Mouse (Mus musculus) lung, postnatal 10 days (tissue): Measurements from ENCODE around the gene Madcam1.

Experiments
- DNase-seq: peaks from one replicate; pipeline ENCODE4 v3.0.0; 2021

Madcam1 gene

DNA sequence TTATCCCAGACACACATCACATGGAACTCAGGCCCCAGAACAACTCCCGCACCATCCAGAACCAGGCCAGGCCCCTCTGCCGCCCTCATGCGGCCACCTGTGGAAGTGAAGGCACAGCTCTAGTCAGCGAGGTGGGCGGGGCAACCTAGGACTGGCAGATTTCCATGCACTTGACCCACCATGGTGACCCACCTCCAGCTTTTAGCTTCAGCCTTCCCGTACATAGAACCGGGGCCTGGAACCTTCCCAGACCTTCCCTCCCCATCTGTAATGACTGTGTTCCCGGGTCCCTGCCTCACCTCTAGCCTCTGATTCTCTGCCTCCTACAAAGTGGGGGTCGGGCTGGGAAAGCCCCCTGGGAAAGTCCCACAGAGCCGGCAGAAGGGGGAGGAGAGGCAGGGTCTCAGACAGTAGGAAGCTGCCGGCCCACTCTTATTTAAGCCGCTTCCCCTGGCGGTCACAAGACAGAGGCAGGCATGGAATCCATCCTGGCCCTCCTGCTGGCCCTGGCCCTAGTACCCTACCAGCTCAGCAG is at the start of gene Madcam1:
Gene Madcam1 (plus strand): TSS at position 429 of the 535 bp plus-strand sequence.
- DNase-seq, result peak; percentile 77

DNA sequence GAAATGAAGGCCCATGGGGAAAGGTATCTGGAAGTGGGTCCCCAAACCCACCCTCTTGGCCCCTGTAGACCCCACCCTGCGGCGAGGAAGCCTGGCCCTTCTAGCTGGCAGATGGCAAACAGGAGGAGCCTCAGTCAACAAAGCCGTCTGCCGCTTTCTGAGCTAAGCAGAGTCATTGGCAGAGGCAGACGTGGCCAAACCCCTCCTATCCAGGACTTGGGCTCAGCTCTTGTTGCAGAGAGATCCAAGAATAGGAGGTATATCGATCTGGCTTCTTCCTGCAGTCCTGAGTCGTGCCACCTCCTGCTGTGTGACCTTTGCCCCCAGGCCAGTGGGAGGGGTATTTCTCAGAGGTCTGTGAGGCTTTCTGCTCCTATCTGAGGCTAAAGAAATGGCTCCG is 48.5 kb upstream of the Madcam1 start:
- DNase-seq, result no peak

DNA sequence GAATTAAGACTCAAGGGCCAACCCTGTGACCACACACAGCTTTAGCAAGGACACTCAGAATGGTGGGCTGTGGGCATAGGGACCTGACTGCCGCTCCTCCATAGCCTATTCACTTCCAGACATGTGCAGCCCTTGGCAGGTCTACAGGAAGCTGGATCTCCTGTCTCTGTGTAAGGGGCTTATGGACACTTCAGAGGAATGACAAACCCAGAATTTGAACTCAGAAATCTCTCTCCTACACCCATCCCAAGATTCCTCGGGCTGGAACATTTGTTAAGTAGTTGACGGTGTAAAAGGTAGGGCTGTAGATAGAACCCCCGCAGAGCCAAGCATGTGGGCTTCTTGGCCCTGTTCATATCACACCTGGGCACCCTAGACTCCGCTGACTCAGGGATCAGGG is 48.0 kb upstream of the Madcam1 start:
- DNase-seq, result no peak

DNA sequence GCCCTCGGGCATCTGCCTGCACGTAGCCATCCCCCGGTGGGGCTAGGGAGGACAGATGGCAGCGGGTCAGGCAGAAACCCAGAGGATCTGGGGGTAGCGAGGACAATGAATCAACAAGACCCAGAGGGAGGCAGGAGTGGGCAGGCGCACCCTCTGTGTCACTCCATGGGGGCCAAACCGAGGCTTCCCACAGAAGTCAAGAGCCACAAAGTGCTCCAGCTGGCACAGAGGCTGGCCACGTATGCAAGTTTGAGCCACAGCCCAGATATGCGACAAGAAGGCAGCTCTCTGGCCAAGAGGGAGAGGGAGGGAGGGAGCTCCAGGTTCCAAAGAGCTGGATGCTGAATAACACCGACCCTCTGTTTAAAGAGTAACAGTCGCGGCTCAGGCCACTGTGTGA is 40.4 kb upstream of the Madcam1 start:
- no peak for DNase-seq

DNA sequence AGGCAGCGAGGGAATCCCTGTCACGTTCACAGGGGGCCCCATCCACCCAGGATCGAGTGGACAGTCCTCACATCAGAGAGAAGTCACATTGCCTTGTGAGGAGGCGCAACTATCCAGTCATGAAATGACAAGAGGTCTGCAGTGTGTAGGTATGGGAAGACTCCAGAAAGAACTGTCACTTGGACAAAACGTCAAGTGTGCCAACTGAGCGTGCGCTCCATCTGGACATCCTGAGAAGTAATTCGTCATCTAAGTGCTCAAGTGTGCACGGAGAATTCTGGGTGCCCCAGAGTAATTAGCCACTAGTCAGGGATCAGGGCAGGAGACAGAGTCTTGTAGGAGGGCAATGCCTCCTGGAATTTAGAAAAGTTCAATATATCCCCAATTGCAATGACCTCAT is 39.0 kb upstream of the Madcam1 start:
- no peak for DNase-seq

DNA sequence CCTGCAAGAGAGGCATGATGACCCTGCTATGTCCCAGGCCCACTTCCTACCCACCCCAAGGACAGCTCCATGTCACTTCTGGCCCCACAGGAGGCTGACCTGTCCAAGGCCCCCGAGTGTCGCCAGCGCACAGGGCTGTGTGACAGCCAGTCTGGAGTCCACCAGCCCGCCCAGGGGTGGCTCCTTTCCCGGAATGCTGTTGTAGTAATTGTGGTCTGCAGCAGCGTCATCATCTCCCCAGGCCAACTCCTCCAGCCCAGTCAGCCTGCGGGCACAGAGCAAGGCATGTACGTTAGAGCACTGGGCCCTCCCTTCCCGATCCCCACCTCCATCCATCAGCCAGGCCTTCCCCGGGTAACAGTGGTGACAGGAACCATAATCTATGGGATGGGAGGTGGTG is 38.2 kb upstream of the Madcam1 start:
- no peak for DNase-seq

DNA sequence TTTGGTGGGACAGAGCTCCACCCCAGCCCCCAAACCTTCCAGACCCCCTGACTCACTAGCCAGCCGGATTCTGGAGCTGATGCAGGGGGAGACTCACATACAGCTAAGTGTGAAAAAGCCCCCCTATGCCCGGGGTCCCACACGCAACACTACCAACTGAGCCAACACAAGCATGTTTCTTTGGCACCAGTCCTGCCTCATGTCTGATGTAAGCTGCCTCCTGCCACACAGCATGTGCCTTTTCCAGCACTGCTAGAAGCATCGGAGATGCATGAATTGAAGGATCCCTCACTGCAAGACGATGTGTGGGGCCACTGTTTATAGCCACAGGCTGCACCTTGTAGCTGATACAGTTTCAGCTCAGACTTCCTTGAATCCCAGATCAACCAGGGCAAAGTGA is 36.0 kb upstream of the Madcam1 start:
- DNase-seq, result no peak

DNA sequence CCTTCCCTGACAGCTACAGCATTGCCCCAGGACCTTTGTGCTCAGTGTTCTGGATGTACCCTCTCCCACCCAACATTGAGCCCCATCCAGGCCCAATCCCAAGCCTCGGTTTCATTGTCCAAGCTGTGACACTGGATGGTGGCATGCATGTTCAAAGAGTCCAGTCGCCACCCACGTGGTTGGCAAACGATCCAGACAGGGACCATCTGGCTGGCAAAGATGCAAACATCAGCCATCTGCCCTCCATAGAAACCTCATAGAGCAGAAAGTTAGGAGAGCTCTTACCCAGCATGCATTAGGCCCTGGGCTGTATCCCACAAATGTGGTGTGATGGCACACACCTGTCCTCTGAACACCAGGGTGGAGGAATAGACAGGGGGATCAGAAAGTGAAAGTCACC is 32.9 kb upstream of the Madcam1 start:
- DNase-seq, result no peak

DNA sequence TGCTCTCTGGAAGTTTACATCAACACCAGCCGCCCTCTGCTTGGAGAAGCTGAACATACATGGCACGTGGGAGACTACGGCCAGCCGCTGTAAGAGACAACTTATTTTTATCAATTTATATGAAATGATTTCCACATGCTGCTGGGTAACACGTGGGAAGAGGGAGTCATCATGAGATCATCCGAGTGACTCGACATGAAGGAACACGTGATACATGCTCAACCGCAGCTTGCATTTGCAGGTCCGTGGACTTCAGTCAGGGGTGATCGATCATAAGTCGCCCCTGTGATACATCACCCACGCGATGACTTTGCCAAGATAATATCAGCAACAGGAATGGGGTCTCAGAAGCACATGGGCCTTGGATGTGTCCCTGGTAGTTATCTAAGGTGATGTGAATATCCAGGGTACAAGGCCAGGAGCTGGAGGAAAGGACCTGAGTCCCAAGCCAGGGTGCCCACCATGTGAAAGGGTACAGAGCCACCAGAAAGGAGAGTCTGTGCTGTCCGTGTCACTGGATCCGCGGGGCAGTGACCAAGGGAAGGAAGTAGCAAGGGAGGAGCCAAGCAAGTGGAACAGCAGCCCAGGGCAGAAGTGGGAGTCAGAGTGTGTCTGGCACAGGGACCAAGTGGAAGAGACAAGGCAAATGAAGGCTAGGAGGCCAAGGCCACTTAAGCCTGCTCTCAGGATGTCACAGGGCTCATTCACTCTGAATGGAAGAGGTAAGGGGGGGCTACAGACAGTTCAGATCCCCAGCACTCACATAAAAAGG is 31.2 kb upstream of the Madcam1 start:
- DNase-seq, result no peak

DNA sequence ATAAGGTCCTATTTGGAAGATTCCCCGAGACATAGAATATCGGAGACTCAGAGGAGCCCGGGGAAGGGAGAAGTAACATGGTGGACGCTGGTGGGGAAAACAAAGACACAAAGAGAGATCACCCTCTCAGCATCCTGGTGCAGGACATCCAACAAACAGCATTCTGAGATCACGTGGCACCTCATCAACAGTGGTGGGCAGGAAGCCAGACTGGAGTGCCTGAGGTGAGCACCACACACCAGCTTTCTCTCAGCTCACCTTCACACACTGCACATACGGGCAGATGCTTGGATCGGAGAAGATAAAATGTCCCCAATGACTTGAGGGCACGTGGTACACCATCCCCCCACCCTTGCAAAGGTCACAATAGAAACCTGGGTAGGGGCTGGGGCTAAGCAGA is 28.1 kb upstream of the Madcam1 start:
- no peak for DNase-seq

DNA sequence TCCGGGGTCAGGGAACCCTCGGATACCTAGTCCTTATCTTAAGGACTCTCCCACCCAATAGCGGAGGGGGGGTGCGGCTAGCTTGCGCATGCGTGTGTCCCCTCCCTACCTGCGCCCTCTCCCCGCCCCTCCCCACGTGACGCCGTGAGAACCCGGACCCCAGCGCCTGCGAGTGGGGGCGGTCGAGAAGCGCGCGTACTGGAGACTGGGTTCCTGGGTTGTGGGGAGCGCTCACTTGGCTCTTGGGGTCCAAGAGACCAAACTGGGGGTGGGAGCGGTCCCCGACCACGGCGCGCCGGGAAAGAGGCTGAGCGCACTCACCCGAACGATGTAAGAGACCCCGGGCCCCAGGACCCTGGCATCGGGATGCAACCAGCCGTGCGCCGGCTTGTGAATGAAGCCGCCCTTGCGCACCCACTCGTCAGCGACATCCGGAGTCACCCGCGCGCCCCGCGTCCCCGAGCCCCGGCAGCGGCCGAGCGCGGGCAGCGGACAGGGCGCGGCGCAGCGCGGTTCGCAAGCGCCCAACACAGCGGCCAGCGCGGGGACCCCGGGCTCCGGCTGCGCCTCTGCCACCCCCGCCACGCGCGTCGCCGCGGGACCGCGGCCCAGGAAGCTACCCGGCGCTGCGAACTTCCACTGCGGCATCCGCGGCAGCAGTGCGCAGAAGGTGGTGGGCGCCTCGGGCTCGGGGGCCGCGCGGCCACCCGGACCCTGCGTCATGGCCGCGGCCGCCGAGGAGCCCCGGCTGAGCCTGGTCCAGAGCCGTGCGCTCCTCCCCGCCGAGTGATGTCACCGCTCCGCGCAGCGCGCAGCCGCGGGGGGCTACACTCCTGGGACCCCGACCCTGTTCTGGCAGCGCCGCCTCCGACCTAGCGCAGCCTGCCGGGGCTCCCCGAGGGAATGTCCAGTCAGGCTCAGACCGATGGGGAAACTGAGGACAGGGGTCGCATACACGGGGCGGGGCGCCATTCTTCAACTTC is 26.9 kb upstream of the Madcam1 start, which contains the start of gene Shc2:
Gene Shc2 (minus strand): TSS at position 791 of the 983 bp plus-strand sequence.
- peak; percentile 40 for DNase-seq

DNA sequence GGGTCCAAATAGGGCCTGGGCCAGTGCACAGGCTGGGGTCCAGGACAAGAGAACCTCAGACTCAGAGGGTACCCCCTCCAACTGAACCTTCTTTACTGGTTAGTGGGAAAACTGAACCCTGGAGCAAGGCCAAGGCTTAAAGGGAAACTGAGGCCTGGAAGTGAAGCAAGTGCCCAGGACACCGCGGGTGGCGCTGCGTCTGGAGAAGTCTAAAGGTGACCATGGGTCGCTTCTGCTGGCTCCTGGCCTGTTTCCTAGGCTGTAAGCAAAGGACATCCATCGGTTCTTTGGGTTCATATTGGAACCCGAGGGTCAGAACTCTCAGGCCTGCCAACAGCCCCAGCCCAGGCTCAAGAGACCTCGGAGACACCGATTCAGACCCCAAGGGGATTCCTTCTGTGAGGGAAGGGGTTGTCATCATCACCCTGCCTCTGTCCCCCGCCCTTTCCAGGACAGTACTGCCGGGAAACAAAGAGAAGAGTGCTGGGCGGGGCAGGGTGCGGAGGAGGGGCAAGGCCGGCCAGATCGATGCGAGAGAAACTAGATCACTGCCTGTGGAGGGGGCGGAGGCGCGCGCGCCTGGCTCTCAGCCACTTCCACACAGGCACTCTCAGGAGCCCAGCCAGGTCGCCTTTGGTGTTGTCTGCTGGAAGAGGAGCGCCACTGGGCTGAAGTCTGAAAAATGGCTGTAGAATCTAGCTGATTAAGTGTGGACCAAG is 25.7 kb upstream of the Madcam1 start:
- DNase-seq, result peak; percentile 63

DNA sequence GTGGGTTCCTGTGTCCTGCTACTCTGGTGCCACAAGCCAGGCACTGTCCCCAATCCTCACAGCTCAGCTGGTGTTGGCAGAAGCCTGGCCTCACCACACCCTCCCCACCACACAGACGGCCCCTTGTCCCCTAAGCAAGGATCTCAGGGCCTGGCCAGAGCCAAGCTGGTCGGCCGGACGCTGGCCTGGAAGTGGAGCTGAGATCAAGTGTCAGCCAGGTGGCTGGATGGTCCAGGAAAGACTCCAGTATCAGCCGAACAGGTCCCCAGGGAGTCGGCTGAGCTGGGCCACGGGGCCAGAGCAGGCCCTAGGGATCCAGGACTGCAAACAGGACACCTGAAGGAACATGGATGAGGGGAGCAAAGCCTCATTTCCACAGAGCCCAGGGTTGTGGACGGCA is 18.6 kb upstream of the Madcam1 start, which contains the start of gene Odf3l2:
Gene Odf3l2 (minus strand): TSS at position 28 of the 400 bp plus-strand sequence.
- no peak for DNase-seq

DNA sequence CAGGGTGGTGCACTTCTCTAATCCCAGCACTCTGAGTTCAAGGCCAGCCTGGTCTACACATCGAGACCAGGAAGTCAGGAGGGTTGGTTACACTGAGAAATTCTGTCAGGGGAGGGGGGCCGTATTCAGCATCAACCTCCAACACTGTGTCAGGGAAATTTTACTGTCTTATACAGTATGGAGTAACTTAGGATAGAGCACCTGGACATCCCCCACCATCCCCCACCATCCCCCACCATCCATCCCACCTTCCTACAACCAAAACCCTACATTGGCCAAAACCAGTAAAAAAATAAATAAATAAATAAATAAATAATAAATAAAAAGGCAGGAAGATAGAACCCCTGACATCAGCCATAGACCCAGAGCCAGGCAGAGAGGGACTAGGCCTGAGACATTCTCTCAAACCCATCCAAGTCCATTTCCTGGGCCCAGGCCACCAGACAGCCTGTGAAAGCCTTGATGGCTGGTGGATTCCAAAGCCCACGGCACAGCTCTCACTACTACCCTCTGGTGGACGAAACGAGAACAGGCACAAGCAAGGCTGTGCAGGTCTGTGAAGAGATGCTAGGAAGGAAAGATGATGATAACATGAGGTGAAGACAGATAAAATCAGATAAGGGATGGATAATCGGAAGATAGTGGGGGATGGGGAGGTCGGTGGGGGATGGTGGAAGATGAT is 15.1 kb upstream of the Madcam1 start:
- DNase-seq, result peak; percentile 82

DNA sequence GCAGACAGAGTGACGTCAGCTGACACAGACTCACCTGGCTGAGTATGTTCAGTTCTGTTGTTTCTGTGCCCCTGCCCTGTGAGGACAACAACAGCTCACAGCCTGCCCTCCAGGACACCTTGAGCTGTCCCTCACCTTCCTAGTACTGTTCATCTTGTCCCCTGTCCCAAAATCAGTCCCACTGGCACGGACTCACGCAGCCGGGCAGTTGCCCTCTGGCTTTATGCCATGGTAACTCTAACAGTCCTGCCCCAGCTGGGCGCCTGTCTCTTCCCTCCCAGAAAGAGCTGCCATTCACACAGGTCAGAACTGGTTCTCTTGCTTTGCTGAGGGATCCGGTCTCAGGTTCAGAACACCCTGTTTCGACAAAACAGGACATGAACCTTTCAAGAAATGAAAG is 11.6 kb upstream of the Madcam1 start:
- DNase-seq, result no peak

DNA sequence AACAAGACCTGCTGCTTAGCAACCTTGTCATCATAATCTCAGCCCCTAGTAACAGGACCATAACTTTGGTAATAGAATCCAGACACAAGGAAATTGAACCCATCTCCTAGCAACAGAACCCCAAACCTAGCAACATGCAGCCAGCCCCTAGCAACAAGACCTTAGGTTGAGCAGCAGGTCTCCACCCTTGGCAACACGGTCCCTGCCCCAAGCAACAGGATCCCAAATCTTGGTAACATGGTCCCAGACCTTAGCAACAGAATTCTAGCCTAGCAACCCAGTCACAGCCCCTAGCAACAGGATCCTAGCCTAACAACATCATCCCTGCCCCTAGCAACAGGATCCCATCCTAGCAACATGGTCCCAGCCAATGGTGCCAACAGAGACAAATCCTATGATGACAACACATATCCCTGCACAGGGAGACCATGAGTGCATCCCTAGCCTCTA is 9.4 kb upstream of the Madcam1 start:
- no peak for DNase-seq

DNA sequence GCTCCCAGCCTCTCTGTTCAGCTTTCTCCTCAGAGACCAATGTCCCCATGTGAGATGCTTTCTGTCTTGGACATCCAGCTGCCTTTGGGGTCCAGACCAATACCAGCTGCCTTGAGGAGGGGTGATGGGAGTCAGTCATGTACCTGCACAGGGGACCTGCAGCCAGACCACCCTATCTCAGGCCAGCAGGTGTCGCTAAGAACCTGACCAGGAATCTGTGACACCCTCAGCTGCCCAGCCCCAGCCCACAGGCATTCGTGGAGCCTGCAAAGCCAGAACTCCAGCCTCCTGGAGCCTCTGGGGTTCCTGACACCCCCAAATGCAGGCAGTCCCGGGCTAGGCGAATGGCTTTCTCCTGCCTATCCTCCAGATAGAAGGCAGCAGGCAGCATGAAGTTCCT is 5.5 kb upstream of the Madcam1 start:
- no peak for DNase-seq

DNA sequence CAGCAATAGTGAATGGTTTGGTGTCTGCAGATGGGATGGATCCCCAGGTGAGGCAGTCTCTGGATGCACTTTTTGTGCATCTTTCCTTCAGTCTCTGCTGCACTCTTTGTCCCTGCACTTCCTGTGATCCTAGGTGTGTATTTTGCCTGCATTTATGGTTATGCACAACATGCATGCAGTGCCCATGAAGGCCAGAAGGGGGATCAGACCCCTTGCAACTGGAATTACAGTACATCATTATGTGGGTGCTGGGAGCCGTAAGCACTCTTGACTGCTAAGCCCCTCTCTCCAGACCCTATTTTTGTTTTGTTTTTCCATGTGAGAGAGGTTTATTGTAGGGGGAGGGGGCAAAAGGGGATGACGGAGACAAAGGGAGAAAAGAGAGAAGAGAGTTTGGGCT is 4.1 kb upstream of the Madcam1 start:
- no peak for DNase-seq

DNA sequence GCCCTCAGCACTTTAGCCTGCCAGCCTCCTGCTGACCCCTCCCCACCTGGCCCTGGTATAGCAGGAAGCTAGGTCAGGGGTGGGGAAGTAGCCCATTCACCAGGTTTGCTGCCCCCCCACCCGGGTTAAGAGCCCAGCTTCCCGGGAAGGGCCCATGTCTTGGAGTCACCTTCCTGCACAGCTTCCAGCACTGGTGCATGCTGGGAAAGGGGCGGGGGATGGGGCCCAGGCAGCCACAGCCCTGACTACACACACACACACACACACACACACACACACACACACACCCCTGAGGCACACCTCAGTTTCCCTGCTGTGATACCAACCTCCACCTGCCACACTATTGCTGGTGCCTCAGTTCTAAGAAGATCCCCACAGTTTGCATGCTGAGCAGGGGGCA is 2.5 kb upstream of the Madcam1 start:
- no peak for DNase-seq

DNA sequence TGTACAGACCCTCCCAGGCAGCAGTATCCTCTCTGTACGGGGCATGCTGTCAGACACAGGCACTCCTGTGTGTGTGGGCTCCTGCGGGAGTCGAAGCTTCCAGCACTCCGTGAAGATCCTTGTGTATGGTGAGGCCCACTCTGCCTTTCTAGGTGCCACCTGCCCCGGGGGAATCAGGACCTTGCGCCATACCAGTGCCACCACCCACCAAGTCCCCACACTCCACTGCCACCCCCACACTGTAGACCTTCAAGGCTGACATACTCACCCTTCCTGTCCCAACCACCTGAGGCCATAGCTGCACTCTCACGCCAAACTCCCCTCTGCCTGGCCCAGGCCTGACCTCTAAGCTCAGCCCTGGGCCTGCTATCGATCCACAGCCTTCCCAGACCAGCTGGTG is 692 bp downstream of the Madcam1 start:
- no peak for DNase-seq

DNA sequence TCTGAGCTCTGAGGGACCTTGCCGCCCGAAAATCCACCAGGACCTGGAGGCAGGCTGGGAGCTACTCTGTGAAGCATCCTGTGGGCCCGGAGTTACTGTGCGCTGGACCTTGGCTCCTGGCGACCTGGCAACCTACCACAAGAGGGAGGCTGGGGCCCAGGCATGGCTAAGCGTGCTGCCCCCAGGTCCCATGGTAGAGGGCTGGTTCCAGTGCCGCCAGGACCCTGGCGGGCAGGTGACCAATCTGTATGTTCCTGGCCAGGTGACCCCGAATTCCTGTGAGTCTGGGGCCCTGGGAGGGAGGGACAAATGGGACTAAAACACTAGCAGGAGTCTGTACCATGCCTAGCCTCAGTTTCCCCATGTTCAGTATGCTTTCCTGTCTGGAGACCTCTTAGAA is 2.1 kb downstream of the Madcam1 start:
- no peak for DNase-seq

DNA sequence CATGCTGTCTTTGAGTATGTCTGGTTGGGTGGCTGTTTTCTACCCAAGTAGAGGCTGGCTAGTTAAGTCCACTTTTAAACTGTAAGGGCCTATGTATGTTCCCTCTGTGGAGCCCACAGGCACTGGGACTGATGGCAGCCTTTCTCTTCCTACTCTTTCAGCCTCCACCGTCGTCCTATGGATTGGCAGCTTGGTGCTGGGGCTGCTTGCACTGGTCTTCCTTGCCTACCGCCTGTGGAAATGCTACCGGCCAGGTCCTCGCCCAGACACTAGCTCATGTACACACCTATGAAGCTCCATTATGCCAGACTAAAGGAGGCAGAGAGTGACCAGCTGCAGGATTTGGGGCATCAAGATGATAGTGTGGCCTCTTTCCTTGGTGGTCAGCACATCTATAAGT is 3.7 kb downstream of the Madcam1 start:
- no peak for DNase-seq
